Mouse (Mus musculus) heart, adult 2 months (tissue): ENCODE measurements at regions not wholly inside any gene's neighbourhood (a gene's known extent, or its start where the extent isn't known, plus 50 kb on each side); places are given as distances from the start of the nearest gene placed in this dataset.

Experiments
- CTCF ChIP-seq: fragments of 200-600 bp; IDR thresholded peaks from 2 replicates; pipeline ENCODE4 v1.8.1; 2022; ENCODE audit warnings: antibody characterized with exemption, mild to moderate bottlenecking, moderate library complexity
- EP300 ChIP-seq: fragments of 200-500 bp; IDR thresholded peaks from 2 replicates; pipeline ENCODE4 v1.6.1; 2011; ENCODE audit warnings: low read depth, low read length, control low read depth; ENCODE audit not compliant: insufficient read depth
- POLR2A ChIP-seq: fragments of 200-500 bp; IDR thresholded peaks from 2 replicates; pipeline ENCODE4 v1.6.1; 2011; ENCODE audit warnings: mild to moderate bottlenecking, low read depth, low read length, control low read depth; ENCODE audit not compliant: insufficient read depth

- TF ChIP-seq EP300 (no peak), CTCF (no peak), POLR2A (no peak)
These were observed 157.6 kb upstream of the Tbl1x start for GRCm38 (mm10) chrX:77353181-77353580.
